Mouse (Mus musculus) heart, embryonic 14.5 days (tissue): ENCODE measurements around the gene Rnf141. TPM values are rescaled to one million over a fixed set of nuclear protein-coding genes. Genes with fewer than 3 reads are reported as not detected.

ENCODE experiments used
- ATAC-seq: fragments of 200-750 bp; cut with Nextera tagmentation; 2 replicates; pipeline ENCODE4 v1.8.0; 2017; ENCODE audit warnings: low read depth, moderate TSS enrichment; ENCODE audit not compliant: insufficient number of reproducible peaks, insufficient read depth, low FRiP score
- H3K27ac ChIP-seq, 2 experiments: fragments of 200-500 bp in 1 of 2; fragments of 300-500 bp in 1 of 2; sonication (generic) in 1 of 2; replicated peaks in 1 of 2; 2 replicates each; pipeline ENCODE4 v1.5.1; 2012 to 2014; ENCODE audit warnings: low read depth in 2 of 2, low read length in 2 of 2, control low read depth in 1 of 2, mild to moderate bottlenecking in 1 of 2, mixed read lengths in 1 of 2; ENCODE audit not compliant: control insufficient read depth in 1 of 2, insufficient read depth in 1 of 2
- H3K27me3 ChIP-seq: fragments of 300-500 bp; sonication (generic); 2 replicates; pipeline ENCODE4 v1.6.1; 2014; ENCODE audit warnings: mild to moderate bottlenecking, low read length, control low read depth; ENCODE audit not compliant: control insufficient read depth, insufficient read depth
- H3K36me3 ChIP-seq: fragments of 300-500 bp; sonication (generic); 2 replicates; pipeline ENCODE4 v1.6.1; 2014; ENCODE audit warnings: mild to moderate bottlenecking, control low read depth, low read length, mixed read lengths; ENCODE audit not compliant: control insufficient read depth, insufficient read depth
- H3K4me1 ChIP-seq, 2 experiments: fragments of 200-500 bp in 1 of 2; fragments of 300-500 bp in 1 of 2; sonication (generic) in 1 of 2; 2 replicates each; pipeline ENCODE4 v1.6.1; 2012 to 2014; ENCODE audit warnings: low read length in 2 of 2, control low read depth in 1 of 2, mixed read lengths in 1 of 2; ENCODE audit not compliant: control insufficient read depth in 2 of 2, insufficient read depth in 2 of 2
- H3K4me2 ChIP-seq: fragments of 300-500 bp; sonication (generic); 2 replicates; pipeline ENCODE4 v1.6.1; 2014; ENCODE audit warnings: mild to moderate bottlenecking, low read length
- H3K4me3 ChIP-seq, 2 experiments: fragments of 200-500 bp in 1 of 2; fragments of 300-500 bp in 1 of 2; sonication (generic) in 1 of 2; 2 replicates each; pipeline ENCODE4 v1.5.1; 2012 to 2014; ENCODE audit warnings: low read length in 2 of 2, mild to moderate bottlenecking in 2 of 2, control low read depth in 1 of 2, low read depth in 1 of 2, moderate library complexity in 1 of 2; ENCODE audit not compliant: control insufficient read depth in 1 of 2, insufficient read depth in 1 of 2
- H3K9ac ChIP-seq: fragments of 300-500 bp; sonication (generic); 2 replicates; pipeline ENCODE4 v1.6.1; 2014; ENCODE audit warnings: mild to moderate bottlenecking, low read length
- H3K9me3 ChIP-seq: fragments of 300-500 bp; sonication (generic); 2 replicates; pipeline ENCODE4 v1.6.1; 2016; ENCODE audit warnings: low read length, control low read depth; ENCODE audit not compliant: control insufficient read depth
- WGBS: fragments of 180-500 bp; shearing (Covaris S2); extraction: QIAGEN DNeasy Blood & Tissue Kit; methylation state at CpG from one replicate; pipeline ENCODE4 v1.1.7; 2014; 5-methylcytosine and 5-hydroxymethylcytosine counted together
- polyA plus RNA-seq: library from polyadenylated mRNA; unstranded; fragments of >200 nt; fragmentation: Nextera tagmentation; extraction: Ambion mirVana; gene quantifications from 2 replicates; pipeline ENCODE4 v1.2.1, GENCODE M21; 2014

Rnf141 gene
- polyA plus RNA-seq, 1 experiment from 2014 or later = 40.2 TPM

- H3K4me3 ChIP-seq = no peak overlapping the region
- H3K27me3 ChIP-seq = no peaks in the 10 kb centered on the region
- H3K9me3 ChIP-seq = no peaks in the 10 kb centered on the region
- H3K9ac ChIP-seq = no peak overlapping the region
- no peak for ATAC-seq
- no peaks in the 10 kb centered on the region for H3K36me3 ChIP-seq
- H3K4me2 ChIP-seq = no peak overlapping the region
- H3K27ac ChIP-seq = no peak overlapping the region
- 65% methylated on average over 3 of the region's 3 CpGs for WGBS
- H3K4me1 ChIP-seq = peaks cover 3 to 4% of the 10 kb centered on the region in 2 experiments; a peak in 2 of 4 replicates
These were observed 10.3 kb upstream of the Rnf141 start for GRCm38 (mm10) chr7:110854519-110854918.

GRCm38 (mm10) chr7:110853611-110854010 is 9.4 kb upstream of the Rnf141 start:
- no peak overlapping the region for H3K4me3 ChIP-seq
- H3K4me1 ChIP-seq = peaks cover 3 to 4% of the 10 kb centered on the region in 2 experiments; a peak in 2 of 4 replicates
- no peaks in the 10 kb centered on the region for H3K27me3 ChIP-seq
- no peak overlapping the region for H3K27ac ChIP-seq
- no peaks in the 10 kb centered on the region for H3K36me3 ChIP-seq
- WGBS = 69% methylated on average over 10 of the region's 10 CpGs
- no peak overlapping the region for H3K4me2 ChIP-seq
- no peak for ATAC-seq
- H3K9me3 ChIP-seq = no peaks in the 10 kb centered on the region
- H3K9ac ChIP-seq = no peak overlapping the region

GRCm38 (mm10) chr7:110851541-110852203 is 7.4 kb upstream of the Rnf141 start:
- Histone ChIP-seq H3K4me1 (peaks cover 3 to 4% of the 10 kb centered on the region in 2 experiments; a peak in 2 of 4 replicates), H3K36me3 (no peaks in the 10 kb centered on the region), H3K4me3 (no peak overlapping the region), H3K4me2 (no peak overlapping the region), H3K27ac (0 out of 4 replicates have a peak overlapping the region, but pooled peaks of 1 of the 2 experiments have one; percentile 25), H3K27me3 (no peaks in the 10 kb centered on the region), H3K9ac (no peak overlapping the region), H3K9me3 (no peaks in the 10 kb centered on the region)
- 60% methylated on average over 7 of the region's 7 CpGs for WGBS
- no peak for ATAC-seq

- H3K27ac ChIP-seq = no peak overlapping the region
- 90% methylated on average over 1 of the region's 1 CpGs for WGBS
- no peaks in the 10 kb centered on the region for H3K36me3 ChIP-seq
- ATAC-seq = no peak
- no peak overlapping the region for H3K4me3 ChIP-seq
- no peak overlapping the region for H3K9ac ChIP-seq
- H3K4me2 ChIP-seq = no peak overlapping the region
- H3K27me3 ChIP-seq = no peaks in the 10 kb centered on the region
- peaks cover 4 to 6% of the 10 kb centered on the region in 2 experiments; a peak in 2 of 4 replicates for H3K4me1 ChIP-seq
- no peaks in the 10 kb centered on the region for H3K9me3 ChIP-seq
These were observed 4.1 kb upstream of the Rnf141 start for GRCm38 (mm10) chr7:110848371-110848770.

GRCm38 (mm10) chr7:110847321-110847720 is 3.1 kb upstream of the Rnf141 start:
- Histone ChIP-seq H3K27me3 (no peaks in the 10 kb centered on the region), H3K9me3 (no peaks in the 10 kb centered on the region), H3K4me1 (peaks cover 4 to 8% of the 10 kb centered on the region in 2 experiments; a peak in 2 of 4 replicates), H3K27ac (no peak overlapping the region), H3K36me3 (no peaks in the 10 kb centered on the region), H3K9ac (no peak overlapping the region), H3K4me3 (no peak overlapping the region), H3K4me2 (no peak overlapping the region)
- WGBS = 43% methylated on average over 2 of the region's 2 CpGs
- no peak for ATAC-seq

- H3K4me3 ChIP-seq = no peak overlapping the region
- 73% methylated on average over 4 of the region's 4 CpGs for WGBS
- no peaks in the 10 kb centered on the region for H3K27me3 ChIP-seq
- no peak overlapping the region; a peak in 1 of 4 replicates for H3K27ac ChIP-seq
- H3K36me3 ChIP-seq = peaks cover 19% of the 10 kb centered on the region
- no peak for ATAC-seq
- H3K9me3 ChIP-seq = no peaks in the 10 kb centered on the region
- H3K4me2 ChIP-seq = no peak overlapping the region
- 0 out of 4 replicates have a peak, but pooled peaks cover 0 to 4% of the 10 kb centered on the region in 2 experiments for H3K4me1 ChIP-seq
- H3K9ac ChIP-seq = no peak overlapping the region
These were observed 3.9 kb downstream of the Rnf141 start for GRCm38 (mm10) chr7:110840332-110840731.

GRCm38 (mm10) chr7:110834522-110834921 is 9.7 kb downstream of the Rnf141 start:
- Histone ChIP-seq H3K27ac (no peak overlapping the region), H3K4me1 (peaks cover 4 to 15% of the 10 kb centered on the region in 2 experiments), H3K9ac (no peak overlapping the region), H3K9me3 (no peaks in the 10 kb centered on the region), H3K27me3 (no peaks in the 10 kb centered on the region), H3K4me2 (no peak overlapping the region), H3K36me3 (peaks cover 53% of the 10 kb centered on the region), H3K4me3 (no peak overlapping the region)
- no peak for ATAC-seq
- 44% methylated on average over 3 of the region's 3 CpGs for WGBS

- Histone ChIP-seq H3K27ac (no peak overlapping the region), H3K9me3 (no peaks in the 10 kb centered on the region), H3K27me3 (no peaks in the 10 kb centered on the region), H3K9ac (no peak overlapping the region), H3K4me2 (no peak overlapping the region), H3K36me3 (peaks cover 58% of the 10 kb centered on the region), H3K4me3 (no peak overlapping the region), H3K4me1 (peaks cover 4 to 15% of the 10 kb centered on the region in 2 experiments)
- ATAC-seq = no peak
- WGBS = 94% methylated on average over 1 of the region's 1 CpGs
These were observed 10.2 kb downstream of the Rnf141 start for GRCm38 (mm10) chr7:110834018-110834417.
